Mouse (Mus musculus) yolk sac, embryonic 10.5 days (tissue): ENCODE data around the gene Zbtb7a.

Experiments
- DNase-seq: peaks from one replicate; pipeline ENCODE4 v3.0.0-alpha.2; 2017; ENCODE audit warnings: low spot score

Zbtb7a gene

GRCm38 (mm10) chr10:81138821-81139528 is 4.0 kb downstream of the Zbtb7a start:
- no peak for DNase-seq

GRCm38 (mm10) chr10:81139529-81139846 is 4.5 kb downstream of the Zbtb7a start:
- DNase-seq: no peak

- no peak for DNase-seq
Observed at GRCm38 (mm10) chr10:81140005-81140404, 5.0 kb downstream of the Zbtb7a start.

DNA sequence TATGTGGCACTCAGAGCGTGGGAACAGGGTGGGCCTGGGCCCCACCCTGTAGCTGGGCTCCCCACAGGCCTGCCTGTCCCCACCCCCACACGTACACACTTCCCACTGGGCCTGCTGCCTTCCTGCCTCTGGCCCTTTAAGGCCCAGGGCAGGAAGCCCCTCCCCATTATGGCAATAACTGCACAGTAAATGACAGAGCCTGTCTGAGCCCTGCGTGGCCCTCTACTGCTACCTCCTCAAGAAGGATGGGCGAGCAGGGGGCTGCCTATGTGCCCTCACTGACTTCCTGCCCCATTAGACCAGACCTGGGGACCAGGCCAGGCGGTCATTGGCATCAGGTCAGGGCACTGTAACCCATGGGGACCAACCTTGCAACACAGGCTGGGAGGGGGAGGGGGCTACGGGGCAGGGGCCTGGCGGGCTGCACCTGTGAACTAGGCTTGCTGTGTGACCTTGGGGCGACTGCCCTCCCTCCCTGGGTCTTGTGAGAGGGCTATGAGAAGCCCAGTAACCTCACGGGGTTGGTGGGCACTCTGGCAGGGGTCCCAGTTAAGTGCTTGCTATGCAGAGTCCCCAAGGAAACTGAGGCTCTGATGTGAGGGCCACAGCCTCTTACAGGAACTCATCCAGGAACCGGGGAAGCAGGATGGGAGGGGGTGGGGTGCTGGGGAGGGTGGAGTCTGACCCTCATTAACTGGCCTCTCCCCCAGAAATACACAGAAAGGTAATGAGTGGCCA is 5.9 kb downstream of the Zbtb7a start:
- no peak for DNase-seq

- DNase-seq: no peak
Observed at GRCm38 (mm10) chr10:81141455-81142210, 6.6 kb downstream of the Zbtb7a start.

DNA sequence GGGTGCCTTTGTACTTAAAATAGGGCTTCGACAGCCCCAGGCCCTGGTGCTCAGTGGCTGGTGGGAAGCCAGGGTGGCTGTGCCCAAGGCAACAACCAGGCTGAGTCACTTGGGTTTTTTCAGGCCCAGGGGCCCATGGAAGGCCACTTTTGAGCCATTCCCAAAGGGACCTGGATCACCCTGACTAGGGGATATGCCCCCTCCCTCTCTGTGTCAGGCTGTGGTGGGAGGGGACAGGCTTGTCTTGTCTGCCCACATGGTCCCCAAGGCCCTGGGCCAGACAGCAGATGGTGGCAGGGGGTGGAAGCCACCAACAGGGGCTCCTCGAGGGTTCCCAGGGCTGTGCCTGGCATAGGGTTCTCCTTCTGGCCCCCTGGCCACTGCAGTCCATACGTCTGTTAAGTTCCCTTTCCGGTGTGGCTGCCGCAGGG is 7.5 kb downstream of the Zbtb7a start:
- DNase-seq: no peak

GRCm38 (mm10) chr10:81143157-81143633 is 8.2 kb downstream of the Zbtb7a start:
- DNase-seq: no peak

DNA sequence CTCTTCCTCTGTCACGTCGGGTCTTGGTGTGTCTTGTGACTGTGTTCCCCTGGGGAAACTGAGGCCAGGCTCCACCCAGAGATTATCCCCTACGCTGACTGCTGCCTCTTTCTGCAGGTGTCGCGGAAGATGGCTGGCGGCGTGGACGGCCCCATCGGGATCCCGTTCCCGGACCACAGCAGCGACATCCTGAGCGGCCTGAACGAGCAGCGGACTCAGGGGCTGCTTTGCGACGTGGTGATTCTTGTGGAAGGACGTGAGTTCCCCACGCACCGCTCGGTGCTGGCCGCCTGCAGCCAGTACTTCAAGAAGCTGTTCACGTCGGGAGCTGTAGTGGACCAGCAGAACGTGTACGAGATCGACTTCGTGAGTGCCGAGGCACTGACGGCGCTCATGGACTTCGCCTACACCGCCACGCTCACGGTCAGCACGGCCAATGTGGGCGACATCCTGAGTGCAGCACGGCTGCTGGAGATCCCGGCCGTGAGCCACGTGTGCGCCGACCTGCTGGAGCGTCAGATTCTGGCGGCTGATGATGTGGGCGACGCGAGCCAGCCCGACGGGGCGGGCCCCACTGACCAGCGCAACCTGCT is 8.9 kb downstream of the Zbtb7a start:
- DNase-seq: no peak

DNA sequence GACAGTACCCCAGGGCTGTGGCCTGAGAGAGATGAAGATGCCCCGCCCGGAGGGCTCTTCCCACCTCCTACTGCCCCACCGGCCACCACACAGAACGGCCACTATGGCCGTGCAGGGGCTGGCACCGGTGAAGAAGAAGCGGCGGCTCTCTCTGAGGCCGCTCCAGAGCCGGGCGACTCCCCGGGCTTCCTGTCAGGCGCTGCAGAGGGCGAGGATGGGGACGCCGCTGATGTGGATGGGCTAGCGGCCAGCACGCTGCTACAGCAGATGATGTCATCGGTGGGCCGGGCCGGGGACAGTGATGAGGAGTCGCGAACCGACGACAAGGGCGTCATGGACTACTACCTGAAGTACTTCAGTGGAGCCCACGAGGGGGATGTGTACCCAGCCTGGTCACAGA is 9.6 kb downstream of the Zbtb7a start:
- no peak for DNase-seq

DNA sequence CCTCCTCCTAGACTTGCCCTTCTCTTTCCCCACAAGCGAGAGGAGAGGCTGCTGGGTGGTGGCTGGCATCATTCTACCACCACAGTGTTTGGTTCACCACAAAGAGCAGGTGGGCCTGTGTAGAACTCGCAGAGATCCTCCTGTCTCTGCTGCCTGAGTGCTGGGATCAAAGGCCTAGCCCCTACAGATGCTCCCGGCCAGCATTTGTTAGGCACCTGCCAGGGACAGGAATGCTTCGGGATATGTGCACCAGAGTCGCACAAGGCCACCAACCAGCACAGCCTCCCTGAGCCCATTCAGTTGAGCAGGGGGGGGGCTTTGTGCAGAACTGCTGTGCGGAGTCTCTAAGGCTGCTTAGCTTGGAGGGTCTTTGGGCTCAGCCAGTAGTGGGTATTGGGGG is 10.3 kb downstream of the Zbtb7a start:
- DNase-seq: no peak

DNA sequence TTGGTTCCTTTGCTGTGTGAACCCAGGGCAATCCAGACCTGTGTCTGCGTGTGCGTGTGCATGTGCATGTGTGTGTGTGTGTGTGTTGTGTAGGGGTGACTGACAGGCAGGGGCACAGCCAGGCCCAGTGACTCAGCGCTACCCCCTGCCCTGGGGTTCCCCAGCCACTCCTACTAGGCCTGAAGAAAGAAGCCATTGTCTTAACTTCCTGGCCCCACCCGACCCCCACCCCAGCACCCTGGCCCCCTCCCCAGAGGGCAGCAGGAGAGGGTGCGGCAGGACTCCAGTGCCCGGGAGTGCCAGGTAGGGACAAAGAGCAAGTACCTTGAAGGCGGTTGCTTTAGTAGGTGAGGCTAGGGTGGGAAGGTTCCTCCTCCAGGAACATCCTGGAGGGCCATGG is 10.8 kb downstream of the Zbtb7a start:
- DNase-seq: no peak

DNA sequence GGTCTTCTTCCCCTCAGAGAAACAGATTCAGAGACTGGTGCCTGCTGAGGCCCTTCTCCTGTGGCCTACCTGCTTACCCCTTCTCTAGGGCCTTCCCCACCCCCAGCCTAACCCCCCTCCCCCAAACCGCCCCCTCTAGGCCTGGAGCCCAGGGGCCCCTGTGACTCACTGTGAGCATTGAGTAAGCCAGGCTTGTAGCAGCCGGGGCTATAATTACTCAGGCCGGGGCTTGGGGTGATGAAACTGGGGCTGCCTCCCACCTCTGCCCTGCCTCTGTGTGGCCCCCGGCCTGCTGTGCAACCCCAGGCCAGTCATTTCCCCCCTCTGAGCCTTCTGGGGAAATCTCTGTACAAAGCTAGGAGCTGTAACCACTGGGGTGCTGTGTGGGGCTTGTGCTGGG is 11.3 kb downstream of the Zbtb7a start:
- DNase-seq: no peak

DNA sequence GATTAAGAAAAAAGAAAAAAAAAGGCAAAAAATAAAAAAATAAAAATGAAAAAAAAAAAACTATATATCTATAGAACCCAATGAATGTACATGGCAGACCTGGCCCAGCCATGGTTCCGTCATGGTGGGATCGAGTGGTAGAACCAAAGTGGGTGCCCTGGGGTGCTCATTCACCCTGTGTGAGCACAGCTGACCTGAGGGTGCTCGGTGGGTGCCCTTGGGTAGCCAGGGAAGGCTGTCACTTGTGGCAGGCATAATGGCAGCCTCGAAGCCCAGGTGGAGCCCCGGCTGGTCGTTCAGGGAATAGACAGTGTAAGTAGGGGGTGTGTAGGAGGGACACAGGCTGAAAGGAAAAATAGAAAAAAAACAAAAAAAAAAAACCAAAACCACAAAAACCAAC is 16.2 kb downstream of the Zbtb7a start:
- no peak for DNase-seq

GRCm38 (mm10) chr10:81152609-81153008 is 17.6 kb downstream of the Zbtb7a start:
- peak; percentile 66 for DNase-seq

DNA sequence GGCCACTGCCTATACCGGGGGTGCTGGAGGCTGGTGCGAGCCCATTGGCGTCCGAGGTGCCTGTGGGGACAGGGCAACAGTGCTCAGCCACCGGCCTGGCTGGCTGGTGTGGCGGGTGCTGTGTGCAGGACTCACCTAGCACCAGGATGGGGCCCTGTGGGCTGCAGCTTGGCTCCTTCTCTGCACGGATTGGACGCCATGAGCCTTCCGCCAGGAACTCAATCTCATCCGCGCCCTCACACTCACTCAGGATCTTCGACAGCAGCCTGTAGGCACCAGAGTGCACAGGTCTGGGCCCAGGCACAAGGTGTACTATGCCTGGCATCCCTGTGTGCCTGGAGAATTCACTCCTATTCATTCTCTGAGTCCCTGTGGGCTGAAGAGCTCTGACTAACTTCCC is 19.3 kb downstream of the Zbtb7a start:
- DNase-seq: no peak

DNA sequence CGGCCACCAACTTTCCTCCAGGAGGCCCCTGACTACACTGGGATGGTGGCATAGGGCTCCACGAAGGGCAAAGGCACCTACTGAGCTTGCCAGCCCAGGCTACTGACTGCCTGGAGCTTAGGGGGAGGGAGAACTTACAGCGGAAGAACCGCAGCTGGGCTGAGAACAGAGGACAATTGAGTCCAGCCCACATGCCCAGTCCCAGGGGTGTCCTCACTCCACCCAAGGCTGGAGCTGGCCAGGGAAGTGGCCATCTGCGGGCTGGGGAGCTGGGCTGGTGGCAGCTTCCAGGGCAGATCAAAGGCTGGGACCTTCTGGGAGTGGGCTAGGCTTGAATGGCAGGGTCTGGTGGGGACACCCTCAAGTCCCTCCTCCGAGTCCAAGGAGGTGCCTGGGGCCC is 19.7 kb downstream of the Zbtb7a start:
- DNase-seq: no peak

DNA sequence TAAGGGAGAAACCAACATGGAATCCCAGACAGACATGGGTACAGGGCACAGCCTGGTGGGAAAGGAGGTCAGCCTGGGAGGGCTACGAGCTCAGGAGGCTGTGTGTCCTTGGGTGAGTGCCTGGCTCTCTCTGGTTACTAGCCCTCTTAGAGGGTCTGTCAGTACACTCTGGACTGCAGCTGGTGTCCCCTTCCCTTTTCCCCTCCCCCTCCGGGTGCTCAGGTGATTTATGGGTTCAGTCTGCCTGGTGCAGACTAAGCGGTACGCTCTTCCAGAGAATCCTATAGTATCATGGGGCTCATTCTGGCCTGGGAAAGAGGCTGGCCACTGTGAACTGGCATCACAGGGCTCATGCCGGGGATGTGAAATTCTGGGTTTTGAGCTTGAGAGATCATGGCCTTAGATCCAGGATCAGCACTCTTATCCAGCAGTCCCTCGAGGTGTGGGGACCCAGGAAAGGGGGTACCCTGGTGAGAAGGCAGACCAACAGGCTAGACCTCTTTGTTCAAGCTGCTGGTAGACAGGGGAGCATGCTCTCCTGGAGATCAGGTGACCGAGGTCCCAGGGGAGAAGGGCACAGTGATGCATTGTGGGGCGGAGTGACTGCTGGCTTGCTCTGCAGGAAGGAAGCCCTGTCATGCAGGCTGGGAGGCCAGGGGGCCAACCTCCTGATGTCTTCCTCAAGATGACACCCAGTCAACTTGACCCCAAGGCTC is 26.7 kb downstream of the Zbtb7a start:
- no peak for DNase-seq

GRCm38 (mm10) chr10:81162318-81162652 is 27.3 kb downstream of the Zbtb7a start:
- no peak for DNase-seq

GRCm38 (mm10) chr10:81165118-81165517 is 30.1 kb downstream of the Zbtb7a start:
- DNase-seq: no peak

GRCm38 (mm10) chr10:81167200-81168086 is 32.4 kb downstream of the Zbtb7a start, which contains the start of gene Pias4:
Pias4 (minus strand) TSS chr10:81167923.
- DNase-seq: peak; percentile 100

GRCm38 (mm10) chr10:81168087-81168431 is 33.0 kb downstream of the Zbtb7a start:
- DNase-seq: no peak
